Mouse (Mus musculus): Measurements from ENCODE around the gene Ddb2. TPM values are rescaled to one million over a fixed set of nuclear protein-coding genes. Genes with fewer than 3 reads are reported as not detected.
"Not testable (repeated sequence)": the region's sequence is repeated elsewhere in the genome, so short reads cannot be mapped to it uniquely, and the experiment has no call there.

Gene Ddb2
- polyA plus RNA-seq, 1 experiment = 21.7 TPM

- no peak for DNase-seq (ENCODE audit: low read depth)
These were observed 18.9 kb upstream of the Ddb2 start, which contains the start of gene Pacsin3 for GRCm38 (mm10) chr2:91255661-91256150. Gene Pacsin3 (plus strand): TSS chr2:91255954.

GRCm38 (mm10) chr2:91254725-91255380 is 18.1 kb upstream of the Ddb2 start:
- no peak for DNase-seq (ENCODE audit: low read depth)

GRCm38 (mm10) chr2:91252512-91252911 is 15.7 kb upstream of the Ddb2 start:
- no peak for DNase-seq (ENCODE audit: low read depth)

GRCm38 (mm10) chr2:91252001-91252400 is 15.2 kb upstream of the Ddb2 start:
- DNase-seq (ENCODE audit: low read depth) = no peak

- no peak for DNase-seq (ENCODE audit: low read depth)
These were observed 11.6 kb upstream of the Ddb2 start for GRCm38 (mm10) chr2:91248366-91248765.

GRCm38 (mm10) chr2:91244557-91245228 is 7.9 kb upstream of the Ddb2 start:
- no peak for DNase-seq (ENCODE audit: low read depth)

GRCm38 (mm10) chr2:91243416-91243815 is 6.6 kb upstream of the Ddb2 start:
- no peak for DNase-seq (ENCODE audit: low read depth)

- DNase-seq (ENCODE audit: low read depth) = no peak
These were observed 5.8 kb upstream of the Ddb2 start for GRCm38 (mm10) chr2:91242547-91242946.

- DNase-seq (ENCODE audit: low read depth) = not testable (repeated sequence)
These were observed 814 bp upstream of the Ddb2 start for GRCm38 (mm10) chr2:91237511-91238080.

- no peak for DNase-seq (ENCODE audit: low read depth)
These were observed 7.0 kb downstream of the Ddb2 start for GRCm38 (mm10) chr2:91229735-91230134.

GRCm38 (mm10) chr2:91223614-91224013 is 13.2 kb downstream of the Ddb2 start:
- DNase-seq (ENCODE audit: low read depth) = no peak

GRCm38 (mm10) chr2:91220501-91220900 is 16.3 kb downstream of the Ddb2 start:
- DNase-seq (ENCODE audit: low read depth) = no peak

- no peak for DNase-seq (ENCODE audit: low read depth)
These were observed 19.8 kb downstream of the Ddb2 start for GRCm38 (mm10) chr2:91217032-91217431.

- no peak for DNase-seq (ENCODE audit: low read depth)
These were observed 23.5 kb downstream of the Ddb2 start for GRCm38 (mm10) chr2:91213311-91213710.

- no peak for DNase-seq (ENCODE audit: low read depth)
These were observed 30.5 kb downstream of the Ddb2 start for GRCm38 (mm10) chr2:91206254-91206775.

GRCm38 (mm10) chr2:91202972-91203656 is 33.7 kb downstream of the Ddb2 start:
- DNase-seq (ENCODE audit: low read depth) = no peak

GRCm38 (mm10) chr2:91202222-91202971 is 34.4 kb downstream of the Ddb2 start, which contains the start of the genes Nr1h3 and Acp2:
Gene Nr1h3 (minus strand): TSS chr2:91202834.
Gene Acp2 (plus strand): TSS chr2:91202885.
- DNase-seq (ENCODE audit: low read depth) = peak; percentile 70

GRCm38 (mm10) chr2:91198888-91199287 is 37.9 kb downstream of the Ddb2 start:
- no peak for DNase-seq (ENCODE audit: low read depth)

GRCm38 (mm10) chr2:91196577-91197001 is 40.2 kb downstream of the Ddb2 start:
- no peak for DNase-seq (ENCODE audit: low read depth)

GRCm38 (mm10) chr2:91194624-91195332 is 42.0 kb downstream of the Ddb2 start:
- peak; percentile 37 for DNase-seq (ENCODE audit: low read depth)
